Mouse (Mus musculus) c-Kit-negative CD71-positive TER-119-positive erythroid progenitor cells, embryonic 14.5 days (primary cell): ENCODE data around the gene Snap91.

Experiments
- DNase-seq: peaks from one replicate; pipeline ENCODE4 v3.0.0-alpha.2; 2013; ENCODE audit warnings: low read depth, low spot score

The Snap91 gene

GRCm38 (mm10) chr9:86814340-86814739 is 66.1 kb downstream of the Snap91 start:
- no peak for DNase-seq

DNA sequence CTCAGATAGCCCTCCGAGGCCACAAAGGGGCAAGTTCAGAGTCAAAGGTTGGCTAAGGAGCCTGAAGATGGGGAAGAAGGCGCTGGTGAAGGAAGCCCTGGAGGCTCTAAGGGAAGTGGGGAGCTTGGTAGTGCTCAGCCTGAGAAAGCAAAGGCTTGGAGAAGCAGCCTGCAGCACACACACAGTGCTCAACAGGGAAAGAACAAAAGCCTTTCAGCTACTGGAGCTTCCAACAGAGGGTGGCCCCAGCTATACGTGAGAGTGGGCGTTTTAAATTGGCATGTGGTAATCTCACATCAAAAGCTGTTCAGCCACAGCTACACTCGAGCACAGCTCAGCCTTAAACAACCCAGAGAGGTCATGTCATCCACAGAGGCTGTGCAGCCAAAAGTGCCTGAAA is 67.1 kb downstream of the Snap91 start:
- no peak for DNase-seq

DNA sequence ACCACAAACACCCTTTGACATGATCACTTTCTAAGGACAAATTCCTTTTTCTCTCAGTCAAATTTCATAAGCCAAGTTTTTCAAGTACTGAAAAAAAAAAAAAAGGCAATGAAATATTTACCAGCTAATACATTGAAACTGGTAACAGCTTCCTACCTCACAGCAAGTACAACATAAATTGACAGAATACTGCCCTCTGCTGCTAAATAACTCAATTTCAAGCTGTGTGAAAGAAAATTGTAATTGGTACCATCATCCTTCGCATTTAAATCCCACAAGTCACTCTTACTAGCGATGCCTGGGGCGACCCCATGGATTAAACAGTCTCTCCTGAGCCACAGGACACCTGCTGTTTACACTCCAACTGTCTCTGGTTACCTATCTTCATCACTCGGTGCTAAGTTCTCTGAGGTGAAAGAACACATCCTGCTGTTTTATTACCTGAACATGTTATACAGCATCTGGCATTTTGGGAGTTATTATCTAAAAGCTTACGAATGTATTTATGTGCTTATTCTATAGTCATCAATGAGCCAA is 69.7 kb downstream of the Snap91 start:
- DNase-seq = no peak

- DNase-seq = no peak
These were observed 70.2 kb downstream of the Snap91 start for GRCm38 (mm10) chr9:86810213-86810612.

- DNase-seq = no peak
These were observed 79.8 kb downstream of the Snap91 start for GRCm38 (mm10) chr9:86800600-86801163.

GRCm38 (mm10) chr9:86799099-86799498 is 81.4 kb downstream of the Snap91 start:
- no peak for DNase-seq

DNA sequence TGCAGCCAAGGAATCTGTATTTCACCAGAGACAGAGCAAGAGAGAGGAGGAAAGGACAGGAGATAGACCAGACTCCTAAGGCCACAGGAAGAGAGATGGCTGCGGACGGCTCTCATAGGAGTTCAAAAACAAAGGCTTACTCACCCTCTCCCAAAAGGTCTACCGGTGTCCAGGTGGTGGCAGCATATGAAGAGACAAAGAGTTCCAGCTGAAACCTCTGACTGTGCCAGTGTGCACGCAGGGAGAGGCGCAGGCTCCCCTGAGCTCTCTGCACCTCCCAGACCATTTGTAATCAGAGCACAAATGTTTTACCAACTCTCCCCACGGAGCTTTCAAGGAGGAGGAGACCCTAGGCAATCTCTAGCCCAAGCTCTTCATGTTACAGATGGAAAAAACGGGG is 81.8 kb downstream of the Snap91 start:
- DNase-seq = no peak

- no peak for DNase-seq
These were observed 82.3 kb downstream of the Snap91 start for GRCm38 (mm10) chr9:86798129-86798528.

DNA sequence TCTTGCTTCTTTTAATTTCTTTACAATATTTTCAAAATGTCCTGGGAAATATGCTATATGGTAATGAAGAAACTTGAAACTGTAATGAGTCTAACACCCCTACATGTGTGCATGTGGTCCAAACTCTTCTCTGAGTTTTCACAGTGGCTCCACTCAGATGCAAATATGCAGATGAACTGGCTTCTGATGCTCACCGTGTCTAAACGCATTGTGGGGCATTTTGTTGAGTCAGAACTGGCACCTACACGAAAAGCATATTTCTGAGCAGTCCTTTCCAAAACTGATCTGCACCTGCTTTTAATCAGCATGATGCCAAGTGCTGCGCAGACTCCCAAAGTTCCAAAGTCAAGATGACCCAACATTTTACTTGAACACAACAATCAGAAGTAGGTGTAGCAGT is 82.9 kb downstream of the Snap91 start:
- DNase-seq = no peak

DNA sequence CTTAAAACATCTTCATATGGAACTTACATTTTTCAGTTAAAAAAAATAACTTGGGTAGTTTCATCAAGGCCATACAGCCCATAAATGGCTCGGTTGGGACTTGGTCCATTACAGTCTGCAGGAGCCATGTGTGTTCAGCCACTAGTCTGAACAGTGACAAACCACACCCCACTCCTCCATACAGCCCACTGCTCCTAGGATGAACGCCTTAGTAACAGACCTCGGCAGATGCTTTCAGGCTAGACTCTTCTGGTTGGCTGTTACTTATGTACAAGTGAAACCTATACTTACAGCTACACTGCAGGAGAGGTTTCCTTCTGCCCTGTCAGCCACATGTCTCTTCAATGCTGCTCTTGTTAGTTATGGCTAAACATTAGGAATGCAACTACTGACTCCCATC is 85.2 kb downstream of the Snap91 start:
- no peak for DNase-seq

DNA sequence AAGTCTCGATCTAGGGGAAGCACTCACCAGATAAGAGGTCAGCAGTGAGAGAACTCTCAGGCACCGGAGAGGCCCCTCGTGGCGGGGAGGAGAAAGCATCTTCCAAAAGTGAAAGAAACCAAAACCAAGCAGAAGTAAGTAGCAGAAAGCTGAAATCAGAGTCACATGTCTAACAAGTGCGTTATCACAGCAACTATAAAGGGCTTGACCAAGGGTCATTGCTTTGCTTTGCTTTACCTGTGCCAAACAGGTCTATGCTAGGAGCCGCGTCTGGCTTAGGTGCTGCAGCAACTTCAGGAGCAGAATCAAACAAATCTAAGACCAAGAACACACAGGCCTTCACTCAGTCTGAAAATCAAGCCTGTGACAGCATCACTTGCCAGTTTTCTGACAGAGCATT is 88.5 kb downstream of the Snap91 start:
- DNase-seq = no peak

DNA sequence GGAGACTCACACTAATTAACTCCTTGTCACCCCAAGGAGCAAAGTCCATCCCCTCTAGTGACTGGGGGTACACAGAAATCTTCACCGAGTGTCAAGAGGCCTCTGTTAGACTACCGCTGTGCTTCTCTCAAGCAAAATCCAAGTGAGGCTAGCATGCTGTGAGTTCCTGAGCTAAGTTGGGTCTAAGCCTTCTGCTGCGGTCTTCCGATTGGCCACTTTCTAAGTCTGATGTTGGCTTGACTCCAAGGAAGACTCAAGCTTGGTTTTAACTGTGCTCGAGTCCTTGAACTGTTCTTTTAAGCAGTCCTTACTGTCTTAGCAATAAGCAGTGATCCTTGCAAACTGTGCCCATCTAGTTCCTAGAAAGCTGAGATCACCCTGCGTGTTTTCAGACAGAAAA is 91.3 kb downstream of the Snap91 start:
- DNase-seq = no peak

DNA sequence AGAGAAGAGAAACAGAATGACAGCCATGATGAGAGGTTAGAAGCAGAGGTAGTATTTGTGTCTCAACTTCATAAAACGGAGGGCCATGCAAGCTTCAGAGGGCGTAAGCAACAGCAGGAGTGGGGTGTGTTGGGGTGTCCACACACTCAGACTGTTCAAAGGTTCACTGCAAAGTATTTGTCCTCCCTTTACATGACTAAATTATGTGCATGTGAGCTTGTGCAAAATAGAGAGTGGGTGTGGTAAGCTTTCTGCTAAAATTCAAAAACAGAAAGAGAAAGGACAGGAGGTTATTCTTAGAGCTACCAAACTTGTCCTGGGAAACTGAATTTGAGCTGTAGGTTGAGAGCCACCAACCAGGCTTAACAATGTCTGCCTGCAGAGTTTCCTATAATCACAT is 97.6 kb downstream of the Snap91 start:
- DNase-seq = no peak

DNA sequence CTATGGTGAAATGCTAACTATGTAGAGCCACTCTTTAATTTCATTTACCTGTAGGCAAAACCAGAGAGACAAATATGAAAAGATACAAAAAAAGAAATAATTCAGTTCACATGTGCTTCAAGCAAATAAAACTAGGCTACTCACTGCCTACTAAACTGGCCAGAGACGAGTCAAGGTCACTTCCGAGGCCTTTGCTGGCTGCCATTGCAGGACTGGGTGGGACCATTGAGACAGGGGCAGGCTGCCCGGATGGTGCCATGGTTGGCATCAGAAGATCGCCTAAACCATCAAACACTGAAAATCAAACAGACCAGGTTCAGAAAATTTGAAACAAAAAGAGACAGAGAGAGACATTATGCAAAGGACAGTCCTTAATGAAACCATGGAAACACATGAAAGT is 99.0 kb downstream of the Snap91 start:
- no peak for DNase-seq

- no peak for DNase-seq
These were observed 102.2 kb downstream of the Snap91 start for GRCm38 (mm10) chr9:86778212-86778611.

GRCm38 (mm10) chr9:86777309-86777708 is 103.1 kb downstream of the Snap91 start:
- no peak for DNase-seq

DNA sequence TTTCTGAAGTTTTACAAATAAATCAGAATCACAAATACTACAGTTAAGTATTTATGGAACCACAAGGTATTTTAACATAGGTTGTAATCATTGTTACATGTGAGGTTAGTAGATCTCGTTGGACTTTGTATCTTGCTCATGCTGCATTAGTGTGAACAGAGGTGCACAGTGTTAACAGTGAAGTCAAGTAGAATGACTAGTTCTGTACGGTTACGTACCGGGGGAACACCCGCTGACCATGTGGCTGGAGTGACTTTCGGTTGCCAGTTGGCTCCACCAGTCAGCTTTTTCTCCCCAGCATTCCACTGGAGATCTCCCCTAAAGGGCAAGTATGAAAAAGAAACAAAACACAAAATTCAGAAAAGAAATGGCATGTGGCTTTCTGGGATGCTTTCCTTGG is 105.1 kb downstream of the Snap91 start:
- no peak for DNase-seq

DNA sequence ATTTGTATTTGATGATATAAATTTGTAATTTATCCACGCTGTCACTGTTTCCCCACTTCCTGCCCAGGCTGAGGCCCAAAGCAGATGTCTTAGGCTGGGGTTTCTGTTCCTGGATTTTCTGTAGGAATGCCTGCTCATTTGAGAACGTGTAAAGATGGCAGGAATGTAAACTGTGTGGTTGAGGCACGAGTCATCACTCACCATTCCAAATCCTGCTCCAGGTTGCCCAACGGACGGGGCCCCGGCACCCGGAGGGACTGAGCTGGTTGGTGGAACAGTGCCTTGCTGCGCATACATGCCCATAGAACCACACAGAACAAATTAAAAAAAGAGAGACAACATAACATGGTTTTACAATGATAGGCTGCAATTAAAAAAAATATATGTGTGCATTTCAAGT is 106.5 kb downstream of the Snap91 start:
- no peak for DNase-seq

DNA sequence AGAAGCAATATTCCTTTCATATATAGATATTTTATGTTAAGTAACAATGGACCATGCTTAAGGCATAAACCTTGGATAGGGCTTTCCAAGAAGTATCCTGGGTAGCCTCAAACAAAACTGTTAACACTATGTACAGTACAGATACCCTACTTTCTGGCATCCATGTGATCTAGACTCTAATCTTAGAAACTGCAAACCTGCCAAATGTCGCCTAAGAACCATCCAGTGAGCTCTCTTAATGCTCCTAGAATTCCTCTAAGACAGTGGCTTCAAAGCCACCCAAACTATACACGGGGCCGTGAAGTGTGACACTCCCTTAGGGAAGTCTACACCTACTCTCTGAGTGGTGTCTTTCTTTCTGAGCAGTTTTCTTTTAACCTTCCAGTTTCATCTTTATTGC is 107.6 kb downstream of the Snap91 start:
- no peak for DNase-seq

GRCm38 (mm10) chr9:86766991-86767390 is 113.5 kb downstream of the Snap91 start:
- DNase-seq = no peak

DNA sequence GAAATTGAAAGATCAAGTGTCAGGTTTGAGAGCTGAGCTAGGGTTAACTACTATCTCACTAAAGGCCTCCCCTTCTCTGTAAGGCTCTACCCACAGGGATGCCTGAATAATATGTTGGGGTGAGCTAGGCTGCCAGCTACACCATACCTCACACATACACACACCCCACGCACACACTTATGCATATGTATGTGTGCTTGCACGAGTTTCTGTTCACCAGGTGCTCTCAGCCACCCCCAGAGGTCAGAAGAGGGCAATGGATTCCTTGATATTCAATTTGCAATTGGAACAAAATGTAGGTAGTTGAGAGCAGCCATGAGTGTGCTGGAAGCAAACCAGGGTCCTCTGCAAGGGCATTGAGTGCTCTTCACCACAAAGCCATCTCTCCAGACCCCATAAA is 116.5 kb downstream of the Snap91 start:
- no peak for DNase-seq

- no peak for DNase-seq
These were observed 117.7 kb downstream of the Snap91 start for GRCm38 (mm10) chr9:86762477-86763376.

GRCm38 (mm10) chr9:86745926-86746581 is 134.4 kb downstream of the Snap91 start:
- no peak for DNase-seq
